Mouse (Mus musculus) gastrocnemius, postnatal 25 days (tissue): ENCODE data around the gene Eml6. TPM values are rescaled to one million over a fixed set of nuclear protein-coding genes. Genes with fewer than 3 reads are reported as not detected.
"Not testable (repeated sequence)": the region's sequence is repeated elsewhere in the genome, so short reads cannot be mapped to it uniquely, and the experiment has no call there.

Source experiments
- DNase-seq: peaks from one replicate; pipeline ENCODE4 v3.0.0; 2022
- total RNA-seq, 2 experiments: library from RNA; stranded (reverse); gene quantifications; 1 replicate in 1 of 2; 2 replicates in 1 of 2; pipeline ENCODE4 v1.2.3; 2021

Gene Eml6
- total RNA-seq, 2 experiments from 2014 or later, result 0.40 to 0.87 TPM

DNA sequence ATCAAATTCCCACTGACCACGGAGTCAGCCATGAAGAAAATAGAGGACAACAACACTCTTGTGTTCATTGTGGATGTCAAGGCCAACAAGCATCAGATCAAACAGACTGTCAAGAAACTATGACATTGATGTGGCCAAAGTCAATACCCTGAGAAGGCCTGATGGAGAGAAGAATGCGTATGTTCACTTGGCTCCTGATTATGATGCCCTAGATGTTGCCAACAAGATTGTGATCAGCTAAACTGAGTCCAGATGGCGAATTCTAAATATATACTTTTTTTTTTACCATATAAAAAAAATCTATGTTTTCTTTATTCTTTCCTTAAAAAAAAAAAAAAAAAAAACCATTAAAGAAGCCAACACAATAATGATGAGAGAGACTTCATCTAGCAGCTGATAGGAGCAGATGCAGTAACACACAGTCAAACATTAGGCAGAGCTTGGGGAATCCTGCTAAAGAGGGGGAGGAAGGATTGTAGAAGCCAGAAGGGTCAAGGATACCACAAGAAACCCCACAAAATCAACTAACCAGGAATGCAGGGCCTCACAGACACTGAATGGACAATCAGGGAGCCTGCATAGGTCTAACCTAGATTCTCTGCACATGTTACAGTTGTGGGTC lies 185.1 kb downstream of the Eml6 start:
- DNase-seq, result no peak

DNA sequence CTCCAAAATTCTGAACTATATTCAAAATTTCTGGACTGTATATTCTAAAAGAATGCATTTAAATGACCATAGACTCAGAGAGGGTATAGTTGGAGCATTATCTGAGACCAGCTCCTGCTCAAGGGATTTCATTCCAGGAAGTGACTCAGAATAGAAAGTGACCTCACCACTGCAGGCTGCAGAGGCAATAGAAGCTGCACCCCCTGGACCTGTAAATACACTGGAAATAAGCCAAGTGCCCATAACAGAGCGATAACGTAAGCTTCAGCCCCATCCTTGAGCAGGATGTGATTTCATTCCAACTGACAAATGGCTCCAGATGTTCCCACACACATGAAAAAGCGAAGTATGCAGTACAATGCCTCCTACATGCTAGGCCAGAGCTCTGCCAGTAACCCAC lies 186.1 kb downstream of the Eml6 start:
- peak; percentile 8 for DNase-seq

DNA sequence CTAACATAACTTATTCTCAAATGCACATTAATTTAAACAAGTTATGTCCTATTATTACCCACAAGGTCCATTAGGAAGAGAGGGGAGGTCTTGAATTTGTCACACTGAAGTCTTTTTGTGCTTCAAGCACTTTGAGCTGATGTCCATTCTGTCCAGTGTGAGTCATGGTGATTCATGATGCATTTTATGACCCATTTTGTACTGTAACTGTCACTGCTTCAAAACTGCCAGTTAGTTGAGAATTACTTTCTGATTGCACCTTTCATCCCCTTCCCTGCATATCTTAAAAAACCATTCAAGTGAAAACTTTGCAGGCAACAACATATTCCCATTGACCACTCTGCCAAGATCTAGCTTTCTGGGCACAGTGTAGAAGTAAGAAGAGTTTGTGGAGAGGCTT lies 188.8 kb downstream of the Eml6 start:
- no peak for DNase-seq

DNA sequence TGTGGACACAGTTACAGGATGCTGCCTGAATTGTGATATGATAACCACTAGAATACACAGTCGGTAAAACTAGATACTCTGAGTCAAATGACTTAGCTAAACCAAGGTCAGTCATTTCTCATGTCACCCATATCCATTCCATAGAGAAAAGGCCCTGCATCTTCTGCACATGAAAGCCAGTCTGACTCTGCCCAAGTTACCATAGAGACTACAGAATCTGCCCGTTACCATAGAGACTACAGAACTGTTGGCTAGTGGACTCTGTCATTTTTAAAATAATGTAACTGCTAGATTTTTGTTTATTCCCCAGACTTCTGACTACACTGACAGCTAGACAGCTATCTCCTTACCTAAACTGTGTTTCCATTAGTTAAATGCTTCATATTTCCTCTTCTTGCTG lies 198.1 kb downstream of the Eml6 start:
- no peak for DNase-seq

DNA sequence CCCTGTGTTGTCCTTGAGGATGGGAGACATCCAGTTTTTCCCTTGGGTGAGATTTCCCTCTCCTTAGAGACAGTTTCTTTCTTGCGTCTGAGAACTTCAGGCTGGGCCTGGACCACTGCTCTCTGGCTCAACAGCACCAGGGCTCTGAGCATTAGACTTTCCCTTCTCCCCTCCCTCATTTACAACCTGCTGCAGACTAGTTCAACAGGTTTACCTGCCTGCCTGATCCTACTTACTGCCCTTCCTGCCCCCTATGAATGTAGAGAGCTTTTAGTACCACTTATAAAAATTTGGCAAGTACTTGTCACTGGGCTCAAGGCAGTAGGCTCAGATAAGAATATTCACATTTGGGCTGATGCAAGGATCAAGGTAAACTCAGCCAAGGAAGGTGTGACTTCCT lies 199.8 kb downstream of the Eml6 start:
- no peak for DNase-seq

DNA sequence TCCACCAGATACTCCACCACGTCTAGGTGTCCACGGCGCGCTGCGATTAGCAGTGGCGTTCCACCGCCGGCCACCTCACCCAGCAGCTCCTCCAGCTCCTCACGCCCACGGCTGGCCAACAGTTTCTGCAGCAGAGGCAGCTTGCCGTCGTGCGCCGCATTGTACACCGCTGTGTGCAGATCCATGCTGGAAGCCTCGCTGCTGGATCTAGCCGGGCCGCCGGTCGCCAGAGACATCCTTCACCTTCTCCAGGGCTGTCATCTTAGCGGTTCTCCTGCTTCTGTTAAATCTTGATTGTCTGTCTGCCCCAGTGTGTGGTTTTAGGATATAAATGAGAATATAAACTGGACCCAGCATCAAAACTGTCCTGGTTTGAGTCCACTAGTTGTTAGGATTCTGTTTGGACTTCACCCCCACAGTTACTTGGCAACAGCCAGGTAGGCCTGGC lies 200.5 kb downstream of the Eml6 start, which contains the start of gene 4931440F15Rik:
Gene 4931440F15Rik (minus strand): TSS at position 398 of the 448 bp plus-strand sequence.
- not testable (repeated sequence) for DNase-seq

DNA sequence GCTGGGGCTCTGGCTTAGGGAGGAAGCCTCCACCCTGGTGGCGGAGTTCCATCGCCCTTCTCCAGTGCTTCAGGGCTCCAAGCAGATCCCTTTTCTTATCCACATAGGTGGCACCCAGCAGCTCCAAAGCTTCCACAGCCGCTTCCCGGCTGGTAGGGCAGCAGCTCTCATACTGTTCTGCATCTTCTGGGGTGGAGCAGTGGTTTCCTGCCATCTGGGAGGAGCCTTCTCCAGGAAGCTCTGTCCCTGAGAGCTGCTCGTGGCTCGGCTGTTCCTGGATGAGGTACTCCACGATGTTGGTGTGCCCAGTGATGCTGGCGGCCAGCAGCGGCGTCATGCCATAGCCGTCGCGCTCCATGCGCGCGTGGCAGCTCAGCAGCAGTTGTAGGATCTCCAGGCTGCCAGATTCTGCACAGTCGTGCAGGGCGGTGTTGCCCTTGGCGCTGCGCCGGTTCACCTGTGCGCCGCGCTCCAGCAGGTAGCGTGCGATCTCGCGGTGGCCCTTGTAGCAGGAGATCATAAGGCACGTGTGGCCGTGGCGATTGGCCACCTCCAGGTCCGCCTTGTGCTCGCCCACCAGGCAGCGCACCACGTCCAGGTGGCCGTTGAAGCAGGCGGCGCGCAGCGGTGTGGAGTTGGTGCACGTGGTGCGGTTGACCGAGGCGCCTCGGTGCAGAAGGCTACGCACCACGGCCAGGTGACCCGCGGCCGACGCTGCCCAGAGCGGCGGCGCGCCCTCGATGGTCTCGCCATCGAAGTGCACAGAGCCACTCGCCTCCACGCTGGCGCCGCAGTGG lies 201.2 kb downstream of the Eml6 start:
- peak; percentile 7 for DNase-seq

DNA sequence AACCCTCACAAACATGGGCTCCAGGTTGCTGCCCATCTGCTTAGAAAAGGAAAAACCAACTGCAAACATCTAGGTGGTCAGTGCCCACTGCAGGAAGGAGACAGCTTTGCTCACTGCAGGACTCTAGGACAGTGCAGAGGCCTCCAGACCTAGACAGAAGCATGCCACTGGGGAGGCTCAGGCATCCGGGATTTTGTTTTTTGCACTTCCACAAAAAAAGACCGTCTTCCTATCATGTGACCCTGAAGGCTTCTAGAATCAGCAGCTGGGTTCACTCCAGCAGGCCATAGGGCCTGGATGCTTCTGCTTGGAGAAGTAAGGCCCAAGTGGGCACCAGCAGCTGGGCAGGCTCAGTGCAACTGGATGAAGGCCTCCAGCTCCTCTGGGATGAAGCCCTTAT lies 202.7 kb downstream of the Eml6 start:
- DNase-seq, result no peak

DNA sequence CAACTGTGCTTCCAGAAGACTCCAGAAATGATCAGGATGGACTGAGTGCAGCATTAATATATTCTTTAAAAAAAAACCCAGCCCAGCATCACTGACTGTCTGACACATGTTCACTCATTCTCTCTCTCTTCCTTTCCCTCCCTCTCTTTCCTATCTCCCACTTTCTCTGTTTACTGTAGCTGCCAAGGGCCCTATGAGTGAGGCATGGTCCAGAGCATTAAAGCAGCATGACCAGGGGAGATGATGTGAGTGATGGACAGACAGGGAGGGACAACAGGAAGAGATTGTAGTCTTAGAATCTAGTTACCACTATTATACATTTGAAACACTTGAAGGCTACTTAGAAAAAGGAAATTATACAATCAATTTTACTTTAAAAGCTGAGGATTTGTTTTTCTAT lies 210.2 kb downstream of the Eml6 start:
- no peak for DNase-seq

DNA sequence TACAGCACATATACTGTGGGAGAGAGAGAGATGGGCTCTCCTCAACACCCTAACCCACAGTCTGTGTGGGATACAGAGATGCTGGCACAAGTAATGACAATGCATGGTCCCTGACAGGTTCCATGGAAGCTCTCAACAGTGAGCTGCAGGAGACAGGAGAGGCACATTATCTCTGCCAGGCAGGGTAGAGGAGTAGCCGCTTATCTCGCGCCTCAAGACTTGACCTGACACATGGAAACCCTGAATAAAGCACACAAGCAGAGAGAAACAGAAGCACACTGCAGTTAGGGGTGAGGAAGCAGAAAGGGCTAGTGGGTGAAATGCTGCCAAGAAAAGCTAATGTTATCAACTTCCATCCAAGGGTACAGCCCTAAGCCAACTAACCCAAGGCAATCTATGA lies 210.6 kb downstream of the Eml6 start:
- no peak for DNase-seq

DNA sequence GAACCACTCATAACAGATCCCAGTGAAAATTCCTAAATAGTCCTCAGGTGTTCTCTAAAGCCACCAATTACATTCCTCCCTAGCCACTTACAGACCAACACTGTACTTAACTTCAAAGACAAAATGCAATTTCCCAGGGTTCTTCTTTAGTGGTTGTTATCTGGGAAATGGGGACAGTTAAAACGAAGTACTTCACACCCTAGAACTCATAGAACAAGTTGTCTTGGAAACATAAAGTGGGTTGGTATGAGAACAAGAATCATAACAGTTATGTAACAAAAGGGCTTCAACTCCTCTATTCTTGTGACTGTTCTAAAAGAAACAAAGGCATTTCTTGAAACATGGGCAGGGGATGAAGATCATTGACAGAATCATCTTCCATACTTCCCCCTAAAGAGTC lies 212.6 kb downstream of the Eml6 start:
- no peak for DNase-seq

DNA sequence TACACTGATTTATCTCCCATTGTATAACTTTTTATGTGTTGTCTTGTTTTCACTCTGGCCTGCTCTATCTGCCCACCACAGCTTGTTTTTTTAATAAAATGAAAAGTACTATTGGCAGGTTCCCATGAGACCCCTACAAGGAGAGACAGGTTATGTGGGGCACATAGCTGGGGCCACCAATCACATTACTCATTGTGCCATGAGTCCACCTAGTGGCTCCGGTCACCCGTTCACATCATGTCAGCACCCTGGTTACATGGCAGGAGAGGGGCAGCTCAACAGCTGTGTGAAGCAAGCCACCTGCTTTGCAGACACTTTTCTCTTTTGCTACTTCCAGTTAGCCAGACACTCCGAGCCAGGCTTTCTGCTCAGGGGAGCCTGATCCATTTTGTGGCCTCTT lies 213.4 kb downstream of the Eml6 start:
- no peak for DNase-seq

DNA sequence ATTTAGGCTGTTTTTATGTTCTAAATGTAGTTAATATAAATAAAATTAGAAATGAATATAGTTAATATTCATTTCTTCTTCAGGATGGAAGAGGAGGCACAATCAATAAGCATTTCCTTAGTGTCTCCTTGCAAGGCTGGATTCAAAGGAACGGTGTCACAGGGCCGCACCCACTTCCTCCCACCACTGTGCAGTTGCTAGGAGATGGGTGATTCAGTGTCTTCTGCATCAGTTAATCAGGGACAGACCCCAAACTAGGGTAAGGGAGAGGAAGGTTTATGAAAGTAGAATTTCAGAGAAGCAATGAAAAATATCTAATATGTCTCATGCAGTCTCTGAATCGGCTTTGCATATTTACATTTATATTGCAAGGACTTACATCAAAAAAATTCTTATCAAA lies 215.5 kb downstream of the Eml6 start:
- DNase-seq, result no peak

DNA sequence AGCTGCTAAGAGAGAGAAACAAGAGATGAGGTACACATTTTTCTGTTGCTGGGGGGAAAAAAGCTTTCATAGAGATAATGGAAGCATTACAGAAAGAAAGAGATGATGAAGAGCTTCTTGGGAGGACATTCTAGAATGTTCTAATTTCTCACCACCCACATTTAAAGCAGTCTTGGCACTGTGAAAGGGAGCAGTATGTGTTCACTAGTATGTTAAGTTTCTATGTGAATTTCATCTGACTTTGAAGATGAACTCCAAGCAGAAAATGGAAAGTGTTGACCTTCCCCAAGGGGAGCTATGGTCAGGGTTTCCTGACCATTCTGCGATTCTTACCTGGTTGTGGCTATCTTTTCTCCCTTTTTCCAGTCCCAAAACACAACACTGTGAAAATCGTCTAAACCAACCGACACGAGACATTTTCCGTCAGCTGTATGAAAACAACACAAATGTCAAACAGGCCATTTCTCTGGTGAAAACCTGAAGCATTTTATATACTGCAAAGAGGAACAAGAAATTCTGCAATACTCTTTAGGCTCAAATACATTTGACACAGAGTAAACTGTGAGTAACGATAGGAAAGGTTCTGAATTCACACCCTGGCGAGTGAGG lies 216.7 kb downstream of the Eml6 start:
- no peak for DNase-seq

DNA sequence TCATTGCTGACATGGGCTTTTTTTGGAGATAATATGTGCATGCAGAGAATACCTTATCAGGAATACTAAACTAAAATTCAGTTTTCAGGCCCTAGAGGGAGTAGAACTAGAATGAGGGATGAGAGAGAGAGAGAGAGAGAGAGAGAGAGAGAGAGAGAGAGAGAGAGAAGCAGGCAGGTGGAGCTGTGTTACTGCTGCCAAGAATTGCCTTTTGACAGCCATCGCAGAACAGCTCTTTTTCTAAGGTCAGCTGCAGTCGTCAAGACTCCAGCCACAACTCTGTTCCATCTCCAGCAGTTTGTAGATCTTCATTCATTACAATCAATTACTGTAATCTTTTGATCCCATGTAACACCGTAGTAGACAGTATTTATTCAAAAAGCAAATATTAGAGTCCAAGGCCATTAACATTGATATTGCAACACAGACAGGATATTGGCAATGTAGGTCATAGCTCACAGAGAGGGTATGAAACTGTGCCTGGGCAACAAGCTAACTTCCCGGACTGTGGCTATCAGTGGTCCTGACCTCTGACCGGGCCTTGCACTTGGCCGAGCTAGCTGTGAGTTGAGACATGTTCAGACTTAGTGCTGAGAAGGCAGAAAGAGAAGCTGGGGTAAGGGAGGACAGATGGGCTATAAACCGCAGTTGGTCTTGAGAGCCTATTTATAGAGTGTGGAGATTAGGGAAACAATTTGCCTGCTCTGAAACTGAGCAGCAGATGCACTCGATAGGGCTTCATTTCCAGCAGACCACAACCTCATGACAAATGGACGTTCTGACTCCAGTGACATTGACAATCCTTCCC lies 217.5 kb downstream of the Eml6 start:
- peak; percentile 81 for DNase-seq

DNA sequence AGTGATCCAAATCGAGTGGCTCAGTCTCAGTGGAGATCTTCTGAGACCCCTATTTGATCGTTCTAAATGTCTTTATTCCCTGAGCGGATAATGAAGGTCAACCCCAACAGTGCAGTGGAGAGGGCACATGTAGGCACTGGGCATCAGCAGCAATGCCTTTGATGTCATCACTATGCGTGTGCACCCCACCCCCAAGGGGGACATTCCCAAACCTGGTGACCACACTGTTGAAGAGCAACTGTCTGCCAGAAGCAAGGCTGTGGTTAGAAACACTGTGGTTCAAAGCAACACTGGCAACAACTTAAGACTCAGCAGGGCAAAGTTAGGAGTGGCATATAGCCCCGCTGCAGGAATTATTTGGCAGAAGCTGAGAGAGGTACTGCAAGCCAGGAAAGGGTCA lies 218.5 kb downstream of the Eml6 start:
- no peak for DNase-seq

DNA sequence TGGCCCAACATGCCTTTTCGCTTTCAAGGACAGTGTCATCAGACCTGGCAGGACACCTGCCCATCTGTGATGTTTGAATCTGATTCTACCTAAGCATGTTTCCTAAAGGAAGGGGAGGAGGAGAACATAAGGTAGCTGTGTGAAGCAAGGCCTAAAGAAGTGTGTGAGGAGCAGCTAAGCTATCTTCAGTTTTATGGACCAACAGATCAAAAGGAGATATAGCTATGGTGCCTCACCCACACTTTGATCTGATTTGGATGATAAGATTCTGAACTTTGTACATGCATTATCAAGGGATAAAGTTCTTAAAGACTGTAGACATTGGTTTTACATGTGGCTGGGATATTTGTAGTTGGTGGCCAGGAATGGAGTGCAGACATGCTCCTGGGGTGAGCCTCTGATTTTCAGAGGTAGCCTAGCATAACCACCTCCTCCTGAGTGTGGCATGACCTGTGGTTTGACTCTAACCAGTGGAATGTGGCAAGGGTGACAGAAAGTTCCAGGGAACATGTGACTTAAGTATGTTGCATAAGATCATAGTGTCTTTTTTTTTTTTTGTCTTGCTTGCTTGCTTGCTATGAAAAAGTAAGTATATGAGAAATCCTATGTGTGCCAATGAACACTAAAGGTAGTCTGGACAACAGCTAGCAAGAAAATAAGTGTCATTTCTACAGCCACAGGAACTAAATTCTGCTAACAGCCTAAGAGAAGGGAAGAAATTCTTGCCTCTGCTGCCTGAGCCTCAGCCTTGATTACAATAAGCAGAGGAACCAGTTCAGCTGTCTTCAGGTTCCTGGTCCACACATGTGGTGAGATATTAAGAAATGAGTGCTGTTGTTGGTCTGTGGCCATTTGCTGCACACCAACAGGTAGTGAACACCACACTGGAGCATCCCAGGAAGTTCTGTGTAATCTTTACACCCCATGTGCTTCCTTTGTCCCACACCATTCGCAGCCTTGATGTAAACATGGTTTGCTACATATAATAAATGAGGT lies 224.1 kb downstream of the Eml6 start:
- DNase-seq, result no peak

DNA sequence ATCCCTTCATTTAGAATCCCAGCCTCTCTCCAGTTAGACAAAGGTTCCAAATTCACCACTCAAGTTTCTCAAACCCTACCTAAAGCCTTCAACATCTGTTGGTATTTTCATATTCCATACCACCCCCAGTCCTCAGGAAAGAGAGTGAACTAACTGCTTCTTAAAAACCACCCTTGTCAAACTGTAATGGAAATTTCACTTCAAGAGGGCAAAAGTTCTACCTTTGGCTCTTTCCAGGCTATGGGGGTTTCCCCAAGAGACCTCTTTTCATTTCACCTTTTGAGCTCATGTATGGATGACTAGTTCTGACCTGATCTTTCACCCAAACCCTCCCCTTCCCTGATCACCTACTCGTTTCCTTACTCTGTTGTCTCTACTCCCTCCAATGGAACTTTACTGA lies 226.0 kb downstream of the Eml6 start:
- DNase-seq, result no peak

DNA sequence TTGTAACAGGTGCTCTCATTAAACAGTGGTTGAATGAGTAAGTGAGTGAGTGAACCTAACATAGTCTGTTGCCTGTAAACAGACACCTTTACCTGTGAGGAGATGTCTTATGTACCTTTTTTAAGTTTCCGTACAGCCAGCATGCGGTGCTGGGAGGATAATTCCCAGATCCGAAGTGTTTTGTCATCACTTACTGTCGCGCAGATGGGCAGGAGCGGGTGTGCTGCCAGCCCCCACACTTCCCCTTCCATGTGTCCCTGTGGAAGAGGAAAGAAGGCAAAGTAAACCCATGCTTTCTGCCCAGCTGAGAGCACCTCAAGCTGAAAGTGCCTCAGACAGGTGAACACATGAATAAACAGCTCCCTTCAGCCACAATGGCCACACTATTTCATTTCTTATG lies 230.7 kb downstream of the Eml6 start:
- no peak for DNase-seq

DNA sequence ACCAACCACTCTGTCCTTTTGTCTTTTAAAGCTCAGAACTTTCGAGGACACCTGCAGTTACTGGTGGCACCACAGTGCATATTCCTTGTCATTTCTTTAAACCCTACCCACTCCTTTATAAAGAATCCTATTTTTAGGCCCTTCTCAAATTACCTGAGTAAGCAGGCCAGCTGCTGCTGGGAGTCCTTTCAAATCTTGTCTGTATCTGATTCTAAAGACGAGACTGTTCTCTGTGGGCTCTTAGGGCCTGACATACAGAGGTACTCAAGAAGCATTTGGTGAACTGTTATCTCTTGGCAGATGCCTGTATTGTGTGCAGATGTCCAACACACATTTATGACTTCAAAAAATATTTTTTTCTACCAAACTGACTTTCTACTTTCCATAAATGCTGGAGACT lies 231.4 kb downstream of the Eml6 start:
- no peak for DNase-seq

DNA sequence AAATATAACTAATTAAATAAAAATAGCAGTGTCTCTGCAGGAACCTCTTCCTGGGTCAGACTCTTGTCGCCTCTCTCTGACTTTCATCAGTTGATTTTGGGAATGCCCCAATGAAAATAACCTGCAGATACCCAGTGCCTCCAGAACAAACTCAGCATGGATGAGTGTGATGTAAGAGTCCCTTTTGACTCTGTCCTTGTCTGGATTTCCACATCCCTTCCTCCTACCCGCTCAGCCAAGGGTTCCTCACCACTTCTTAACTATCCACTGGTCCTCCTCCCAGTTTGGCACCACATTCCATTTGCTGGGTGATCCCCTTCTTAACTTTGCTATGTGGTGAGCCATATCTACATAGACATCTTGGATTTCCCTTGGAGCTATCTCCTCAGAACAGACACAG lies 235.0 kb downstream of the Eml6 start:
- no peak for DNase-seq
